Mouse (Mus musculus) MEL (cell line): ENCODE results near the gene Gal3st3. TPM values are rescaled to one million over a fixed set of nuclear protein-coding genes. Genes with fewer than 3 reads are reported as not detected.

Experiments
- DNase-seq: peaks from one replicate; pipeline ENCODE4 v3.0.0; 2011; ENCODE audit warnings: low read depth, low spot score
- H3K27ac ChIP-seq: 2 replicates; pipeline ENCODE4 v1.5.1; 2012; ENCODE audit warnings: low read depth, mild to moderate bottlenecking, control low read depth, low read length, moderate library complexity; ENCODE audit not compliant: control insufficient read depth
- H3K27me3 ChIP-seq, 2 experiments: fragments of 150-350 bp in 1 of 2; sonication (generic) in 1 of 2; 2 replicates each; pipeline ENCODE4 v1.6.1; 2012; ENCODE audit warnings: low read length in 2 of 2, mild to moderate bottlenecking in 2 of 2, improper control_type of control experiment in 1 of 2, moderate library complexity in 1 of 2; ENCODE audit not compliant: insufficient read depth in 2 of 2, control insufficient read depth in 1 of 2
- H3K36me3 ChIP-seq, 2 experiments: 2 replicates each; pipeline ENCODE4 v1.6.1; 2012 to 2014; ENCODE audit warnings: low read length in 2 of 2, improper control_type of control experiment in 1 of 2, inconsistent platforms in 1 of 2, mild to moderate bottlenecking in 1 of 2; ENCODE audit not compliant: insufficient read depth in 2 of 2, control insufficient read depth in 1 of 2
- H3K4me1 ChIP-seq, 2 experiments: fragments of 150-350 bp in 1 of 2; sonication (generic) in 1 of 2; 2 replicates each; pipeline ENCODE4 v1.6.1; 2012; ENCODE audit warnings: low read length in 2 of 2, improper control_type of control experiment in 1 of 2, mild to moderate bottlenecking in 1 of 2; ENCODE audit not compliant: insufficient read depth in 2 of 2, control insufficient read depth in 1 of 2
- H3K4me3 ChIP-seq, 2 experiments: fragments of 150-350 bp in 1 of 2; sonication (generic) in 1 of 2; 2 replicates each; pipeline ENCODE4 v1.5.1; 2012; ENCODE audit warnings: low read depth in 2 of 2, low read length in 2 of 2, mild to moderate bottlenecking in 2 of 2, moderate library complexity in 2 of 2, control low read depth in 1 of 2, improper control_type of control experiment in 1 of 2; ENCODE audit not compliant: control insufficient read depth in 1 of 2, insufficient read depth in 1 of 2
- H3K79me2 ChIP-seq: 2 replicates; pipeline ENCODE4 v1.6.1; 2012; ENCODE audit warnings: mild to moderate bottlenecking, low read length, moderate library complexity; ENCODE audit not compliant: control insufficient read depth, poor library complexity, insufficient read depth
- H3K9ac ChIP-seq: 2 replicates; pipeline ENCODE4 v1.6.1; 2012; ENCODE audit warnings: low read depth, mild to moderate bottlenecking, control low read depth, low read length, moderate library complexity; ENCODE audit not compliant: control insufficient read depth, poor library complexity, severe bottlenecking
- H3K9me3 ChIP-seq: fragments of 150-350 bp; sonication (generic); replicated peaks from 2 replicates; pipeline ENCODE4 v1.6.1; 2012; ENCODE audit warnings: mild to moderate bottlenecking, low read length, improper control_type of control experiment, moderate library complexity; ENCODE audit not compliant: insufficient read depth
- CTCF ChIP-seq, 3 experiments: IDR thresholded peaks in 2 of 3; conservative IDR thresholded peaks in 1 of 3; 2 replicates each; pipeline ENCODE4 v1.5.1; 2011 to 2012; ENCODE audit warnings: low read length in 3 of 3, low read depth in 2 of 3, mild to moderate bottlenecking in 2 of 3, improper control_type of control experiment in 1 of 3, inconsistent platforms in 1 of 3, mixed read lengths in 1 of 3, moderate library complexity in 1 of 3; ENCODE audit not compliant: control insufficient read depth in 1 of 3, insufficient read depth in 1 of 3, poor library complexity in 1 of 3, severe bottlenecking in 1 of 3
- EP300 ChIP-seq, 2 experiments: IDR thresholded peaks; 2 replicates each; pipeline ENCODE4 v1.6.1; 2011; ENCODE audit warnings: improper control_type of control experiment in 2 of 2, low read length in 2 of 2, low read depth in 1 of 2, mild to moderate bottlenecking in 1 of 2
- GABPA ChIP-seq: IDR thresholded peaks from 2 replicates; pipeline ENCODE4 v1.6.1; 2012; ENCODE audit warnings: low read depth, mild to moderate bottlenecking, inconsistent platforms, low read length, improper control_type of control experiment, moderate library complexity
- HCFC1 ChIP-seq: IDR thresholded peaks from 2 replicates; pipeline ENCODE4 v1.6.1; 2012; ENCODE audit warnings: low read depth, mild to moderate bottlenecking, inconsistent platforms, low read length, improper control_type of control experiment, moderate library complexity
- KAT2A ChIP-seq: conservative IDR thresholded peaks from 2 replicates; pipeline ENCODE4 v1.6.1; 2012; ENCODE audit warnings: low read depth, low read length, improper control_type of control experiment, inconsistent platforms
- MAFK ChIP-seq: IDR thresholded peaks from 2 replicates; pipeline ENCODE4 v1.6.1; 2011; ENCODE audit warnings: low read depth, mild to moderate bottlenecking, low read length, improper control_type of control experiment, borderline replicate concordance
- MAX ChIP-seq: IDR thresholded peaks from 2 replicates; pipeline ENCODE4 v1.6.1; 2011; ENCODE audit warnings: low read length, improper control_type of control experiment
- MXI1 ChIP-seq: IDR thresholded peaks from 2 replicates; pipeline ENCODE4 v1.6.1; 2011; ENCODE audit warnings: mild to moderate bottlenecking, low read depth, low read length, improper control_type of control experiment
- MYB ChIP-seq: IDR thresholded peaks from 2 replicates; pipeline ENCODE4 v1.6.1; 2011; ENCODE audit warnings: mild to moderate bottlenecking, low read depth, low read length, improper control_type of control experiment
- MYC ChIP-seq: IDR thresholded peaks from 2 replicates; pipeline ENCODE4 v1.6.1; 2011; ENCODE audit warnings: low read depth, mild to moderate bottlenecking, low read length, improper control_type of control experiment, moderate library complexity
- POLR2A ChIP-seq, 2 experiments: IDR thresholded peaks; 2 replicates each; pipeline ENCODE4 v1.6.1; 2011 to 2012; ENCODE audit warnings: low read length in 2 of 2, mild to moderate bottlenecking in 2 of 2, control low read depth in 1 of 2, improper control_type of control experiment in 1 of 2, low read depth in 1 of 2, moderate library complexity in 1 of 2; ENCODE audit not compliant: control insufficient read depth in 1 of 2, insufficient read depth in 1 of 2, poor library complexity in 1 of 2
- RCOR1 ChIP-seq: IDR thresholded peaks from 2 replicates; pipeline ENCODE4 v1.6.1; 2012; ENCODE audit warnings: low read depth, mild to moderate bottlenecking, inconsistent platforms, low read length, improper control_type of control experiment
- SMC3 ChIP-seq: IDR thresholded peaks from 2 replicates; pipeline ENCODE4 v1.6.1; 2011; ENCODE audit warnings: low read depth, low read length, improper control_type of control experiment
- TAL1 ChIP-seq: IDR thresholded peaks from 2 replicates; pipeline ENCODE4 v1.6.1; 2012; ENCODE audit warnings: mild to moderate bottlenecking, inconsistent platforms, low read length, moderate library complexity, mixed read lengths
- TBP ChIP-seq: IDR thresholded peaks from 2 replicates; pipeline ENCODE4 v1.8.0; 2011; ENCODE audit warnings: low read depth, low read length, improper control_type of control experiment
- UBTF ChIP-seq: IDR thresholded peaks from 2 replicates; pipeline ENCODE4 v1.6.1; 2012; ENCODE audit warnings: low read depth, mild to moderate bottlenecking, inconsistent platforms, low read length, improper control_type of control experiment, moderate library complexity, borderline replicate concordance; ENCODE audit not compliant: insufficient read depth
- ZKSCAN1 ChIP-seq: IDR thresholded peaks from 2 replicates; pipeline ENCODE4 v1.6.1; 2012; ENCODE audit warnings: low read depth, mild to moderate bottlenecking, inconsistent platforms, low read length, improper control_type of control experiment, moderate library complexity
- ZMIZ1 ChIP-seq: IDR thresholded peaks from 2 replicates; pipeline ENCODE4 v1.6.1; 2012; ENCODE audit warnings: low read depth, mild to moderate bottlenecking, inconsistent platforms, low read length, improper control_type of control experiment, moderate library complexity
- ZNF384 ChIP-seq: IDR thresholded peaks from 2 replicates; pipeline ENCODE4 v1.6.1; 2012; ENCODE audit warnings: low read depth, mild to moderate bottlenecking, inconsistent platforms, low read length, improper control_type of control experiment
- polyA plus RNA-seq, 2 experiments: library from polyadenylated mRNA; stranded (reverse) in 1 of 2; unstranded in 1 of 2; fragments of >175 nt in 1 of 2; fragments of >200 nt in 1 of 2; gene quantifications; 2 replicates each; pipeline versions ENCODE4 v1.2.1 to v1.2.4; 2012; ENCODE audit warnings: low replicate concordance in 2 of 2, low read depth in 1 of 2; ENCODE audit not compliant: insufficient read length in 2 of 2, insufficient read depth in 1 of 2, missing spikeins in 1 of 2
- total RNA-seq: library from RNA; depleted of rRNA; stranded (reverse); fragments of 300-350 nt; gene quantifications from 2 replicates; pipeline ENCODE4 v1.2.3, GENCODE M21; 2012

Gene Gal3st3
- total and polyA plus RNA-seq, 3 experiments: 0.04 TPM; not detected in 2

- Histone ChIP-seq H3K79me2 (peaks cover 13% of the 10 kb centered on the region), H3K9ac (no peak overlapping the region), H3K27ac (no peak overlapping the region)
- DNase-seq: no peak
- TF ChIP-seq ZMIZ1: no peak
- TF ChIP-seq KAT2A: no peak
- TF ChIP-seq MAFK: no peak
- TF ChIP-seq, all 39 proteins: peak for 0
- no peaks in the 10 kb centered on the region for H3K27me3 ChIP-seq
- H3K9me3 ChIP-seq: no peaks in the 10 kb centered on the region
- no peak overlapping the region for H3K4me3 ChIP-seq
- peaks cover 14 to 17% of the 10 kb centered on the region in 2 experiments for H3K36me3 ChIP-seq
- peaks cover 0 to 9% of the 10 kb centered on the region in 2 experiments for H3K4me1 ChIP-seq
These were observed 22.4 kb upstream of the Gal3st3 start for GRCm38 (mm10) chr19:5275736-5276135.

GRCm38 (mm10) chr19:5276531-5276930 is 21.6 kb upstream of the Gal3st3 start:
- peaks cover 12% of the 10 kb centered on the region for H3K79me2 ChIP-seq
- DNase-seq: peak; percentile 34
- no peaks in the 10 kb centered on the region for H3K9me3 ChIP-seq
- H3K27me3 ChIP-seq: no peaks in the 10 kb centered on the region
- H3K9ac ChIP-seq: no peak overlapping the region
- TF ChIP-seq TBP (no peak), RCOR1 (no peak), EP300 (IDR thresholded peaks at IDR 0.05; ENCODE audit: low read depth in 1 of 2, low read length in 2 of 2) (no peak), POLR2A (IDR thresholded peaks at IDR 0.05; ENCODE audit: control insufficient read depth in 1 of 2, insufficient read depth in 1 of 2, low read depth in 1 of 2, low read length in 2 of 2, poor library complexity in 1 of 2) (no peak), CTCF (IDR thresholded peaks at IDR 0.05 in 2 of 3, conservative IDR thresholded peaks at IDR 0.05 in 1 of 3; ENCODE audit: control insufficient read depth in 1 of 3, insufficient read depth in 1 of 3, low read depth in 2 of 3, low read length in 3 of 3, poor library complexity in 1 of 3, severe bottlenecking in 1 of 3) (peak; percentile 26 to 53 (median 28); a peak in 4 of 6 replicates), ZKSCAN1 (no peak), SMC3 (peak; percentile 29; the same call in 1 of the 2 replicates), MYC (no peak), UBTF (no peak), MAX (no peak), MXI1 (no peak), ZNF384 (no peak), GABPA (no peak), TAL1 (no peak), MYB (no peak), HCFC1 (no peak)
- TF ChIP-seq, all 39 proteins: peak for 2
- H3K4me3 ChIP-seq: no peak overlapping the region
- H3K27ac ChIP-seq: no peak overlapping the region
- H3K36me3 ChIP-seq: peaks cover 9 to 19% of the 10 kb centered on the region in 2 experiments
- peaks cover 0 to 7% of the 10 kb centered on the region in 2 experiments for H3K4me1 ChIP-seq
